Mouse (Mus musculus) myocyte (in vitro differentiated cells): ENCODE data around the gene 4921536K21Rik.

Source experiments
- CEBPB ChIP-seq: IDR thresholded peaks from 2 replicates; pipeline ENCODE4 v1.6.1; 2011; ENCODE audit warnings: mild to moderate bottlenecking, moderate library complexity; ENCODE audit not compliant: poor library complexity, insufficient read depth, severe bottlenecking
- E2F4 ChIP-seq: IDR thresholded peaks from one replicate; pipeline ENCODE4 v1.6.1; 2011; ENCODE audit warnings: mild to moderate bottlenecking, control low read depth, moderate library complexity; ENCODE audit not compliant: insufficient read depth
- MAX ChIP-seq: IDR thresholded peaks from one replicate; pipeline ENCODE4 v1.6.1; 2011; ENCODE audit warnings: low read depth, mild to moderate bottlenecking, control low read depth
- POLR2A ChIP-seq: IDR thresholded peaks from one replicate; pipeline ENCODE4 v1.6.1; 2011; ENCODE audit warnings: low read depth, mild to moderate bottlenecking, control low read depth, moderate library complexity; ENCODE audit not compliant: insufficient read length
- POLR2AphosphoS2 ChIP-seq: IDR thresholded peaks from one replicate; pipeline ENCODE4 v1.6.1; 2011; ENCODE audit warnings: low read depth, control low read depth; ENCODE audit not compliant: insufficient read length

- no peak for TF ChIP-seq POLR2A
- no peak for TF ChIP-seq E2F4
- TF ChIP-seq MAX: no peak
- TF ChIP-seq CEBPB: no peak
- TF ChIP-seq POLR2AphosphoS2: no peak
Measured at GRCm38 (mm10) chr11:3895458-3895857, 560 bp upstream of the 4921536K21Rik start.
